Mouse (Mus musculus) liver, postnatal 0 days (tissue): ENCODE results near the gene Bmp8a.
A peak's percentile ranks its signal among the peaks of the same experiment; 100 is the strongest.

ENCODE experiments used
- CTCF ChIP-seq: sonication (generic); IDR thresholded peaks from 2 replicates; pipeline ENCODE4 v1.5.1; 2016; ENCODE audit warnings: antibody characterized with exemption, low read depth
- EP300 ChIP-seq: IDR thresholded peaks from 2 replicates; pipeline ENCODE4 v1.6.1; 2016; ENCODE audit warnings: antibody characterized with exemption, low read depth, mild to moderate bottlenecking

GRCm38 (mm10) chr4:123271063-123271462 lies 72.0 kb downstream of the Bmp8a start:
- TF ChIP-seq EP300 (no peak), CTCF (peak; percentile 40)
